Mouse (Mus musculus): ENCODE data around the gene Nadk. TPM values are rescaled to one million over a fixed set of nuclear protein-coding genes. Genes with fewer than 3 reads are reported as not detected.

The Nadk gene
- polyA plus RNA-seq, 1 experiment = 116 TPM

DNA sequence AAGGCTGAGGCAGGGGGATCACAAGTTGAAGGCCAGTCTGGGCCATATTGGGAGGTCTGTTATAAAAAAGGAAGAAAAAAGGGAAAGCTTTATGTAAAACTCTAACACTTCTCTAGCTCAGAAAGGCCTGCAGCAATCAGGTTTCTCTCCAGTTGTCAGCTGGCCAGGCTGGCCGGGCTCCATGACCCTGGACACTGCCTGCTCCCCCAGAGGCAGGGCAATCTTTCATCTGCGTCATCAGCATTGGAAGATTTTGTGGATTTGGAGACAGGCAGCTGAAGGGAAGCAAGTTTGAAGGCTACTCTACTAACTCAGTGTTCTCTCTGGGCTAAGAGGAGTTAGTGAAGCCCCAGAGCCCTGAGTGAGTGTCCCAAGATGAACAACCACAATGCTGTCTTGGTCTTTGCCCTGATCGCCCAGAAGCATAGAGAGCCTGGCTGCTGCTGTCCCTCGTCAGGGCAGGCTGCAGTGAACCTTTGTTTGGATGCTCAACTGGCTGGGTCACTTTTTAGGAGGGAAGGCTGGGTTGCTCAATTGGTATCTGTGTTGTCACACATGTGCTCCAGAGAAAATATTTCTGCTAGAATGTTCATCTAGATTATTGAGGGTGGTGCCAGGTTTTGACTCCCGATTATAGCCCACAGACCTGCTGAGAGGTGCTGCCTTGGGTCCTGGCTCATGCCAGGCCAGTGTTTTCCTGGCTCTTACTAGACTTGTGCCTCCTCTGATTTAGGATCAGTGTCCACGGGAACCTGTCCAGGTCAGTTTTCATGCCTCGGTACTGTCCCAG, 16.4 kb downstream of the Nadk start:
- H3K9ac ChIP-seq (ENCODE audit: low read depth, poor library complexity, severe bottlenecking) = no peak overlapping the region
- H3K4me3 ChIP-seq (ENCODE audit: low read depth, low read length) = no peak overlapping the region
- H3K27ac ChIP-seq (ENCODE audit: insufficient read depth, low read length) = no peak overlapping the region
- peaks cover 12% of the 10 kb centered on the region for H3K36me3 ChIP-seq (ENCODE audit: control insufficient read depth, insufficient read depth, low read length, poor library complexity, severe bottlenecking)
- TF ChIP-seq POLR2A (IDR thresholded peaks at IDR 0.05; ENCODE audit: insufficient read depth, low read length) = no peak
- TF ChIP-seq EP300 (IDR thresholded peaks at IDR 0.05; ENCODE audit: insufficient read depth, low read depth, low read length) = no peak
- TF ChIP-seq CTCF (IDR thresholded peaks at IDR 0.05; ENCODE audit: low read depth, low read length) = no peak
- no peaks in the 10 kb centered on the region for H3K4me1 ChIP-seq (ENCODE audit: control insufficient read depth, insufficient read depth, low read length)
- no peaks in the 10 kb centered on the region for H3K9me3 ChIP-seq (replicated peaks; ENCODE audit: control insufficient read depth, insufficient read depth, low read length, poor library complexity, severe bottlenecking)
- H3K27me3 ChIP-seq (ENCODE audit: control insufficient read depth, insufficient read depth, low read length, poor library complexity, severe bottlenecking) = no peaks in the 10 kb centered on the region

DNA sequence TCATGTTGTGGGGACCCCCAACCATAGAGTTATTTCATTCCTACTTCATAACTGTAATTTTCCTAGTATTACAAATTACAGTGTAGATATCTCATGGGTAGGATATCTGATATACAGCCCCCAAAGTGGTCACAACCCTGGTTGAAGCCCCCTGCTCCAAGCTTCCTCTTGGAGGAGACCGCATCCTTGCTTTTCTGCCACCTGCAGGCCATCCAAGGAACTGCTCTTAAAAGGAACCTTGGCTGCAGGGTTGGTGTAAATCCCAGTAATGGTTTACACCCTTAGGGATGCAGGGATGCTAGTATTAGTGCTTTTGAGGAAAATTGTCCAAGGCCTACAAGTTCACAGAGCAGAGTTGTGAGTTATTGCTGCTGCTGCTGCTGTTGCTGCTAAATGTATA, 18.2 kb downstream of the Nadk start:
- Histone ChIP-seq H3K9me3 (replicated peaks; ENCODE audit: control insufficient read depth, insufficient read depth, low read length, poor library complexity, severe bottlenecking) (no peaks in the 10 kb centered on the region), H3K4me1 (ENCODE audit: control insufficient read depth, insufficient read depth, low read length) (no peaks in the 10 kb centered on the region), H3K36me3 (ENCODE audit: control insufficient read depth, insufficient read depth, low read length, poor library complexity, severe bottlenecking) (peaks cover 24% of the 10 kb centered on the region), H3K9ac (ENCODE audit: low read depth, poor library complexity, severe bottlenecking) (no peak overlapping the region), H3K4me3 (ENCODE audit: low read depth, low read length) (no peak overlapping the region), H3K27ac (ENCODE audit: insufficient read depth, low read length) (no peak overlapping the region), H3K27me3 (ENCODE audit: control insufficient read depth, insufficient read depth, low read length, poor library complexity, severe bottlenecking) (no peaks in the 10 kb centered on the region)
- TF ChIP-seq CTCF (IDR thresholded peaks at IDR 0.05; ENCODE audit: low read depth, low read length) = peak; percentile 61
- TF ChIP-seq EP300 (IDR thresholded peaks at IDR 0.05; ENCODE audit: insufficient read depth, low read depth, low read length) = no peak

DNA sequence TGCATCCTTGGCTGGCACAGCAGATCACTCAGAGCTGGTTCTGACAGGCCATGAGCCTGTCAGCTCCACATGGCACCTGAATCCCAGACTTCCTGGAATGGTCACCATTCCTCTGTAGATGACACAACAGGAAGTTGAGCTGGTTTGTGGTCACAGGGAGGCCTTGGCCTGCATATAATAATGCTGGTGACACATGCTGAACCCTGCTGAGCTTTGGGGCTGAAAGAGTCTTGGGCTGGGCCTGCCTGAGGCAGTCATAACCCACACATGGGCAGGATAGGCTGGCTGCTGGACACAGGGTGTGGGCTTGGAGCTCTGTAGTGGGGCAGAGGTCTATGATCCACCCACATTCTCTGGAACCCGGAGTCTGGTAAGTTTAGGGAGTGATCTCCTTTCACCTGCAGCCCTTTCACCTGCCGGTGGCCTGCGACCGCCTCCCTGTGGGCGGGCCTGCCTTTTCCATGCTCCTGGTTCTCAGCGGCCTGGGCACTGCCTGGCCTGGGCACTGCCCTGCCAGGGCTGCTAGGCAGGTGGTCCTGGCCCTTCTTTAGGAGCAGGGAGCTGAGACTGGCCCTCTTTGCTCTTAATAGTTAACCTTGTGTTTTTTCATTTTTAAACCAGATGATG, 20.2 kb downstream of the Nadk start:
- no peak overlapping the region for H3K9ac ChIP-seq (ENCODE audit: low read depth, poor library complexity, severe bottlenecking)
- H3K9me3 ChIP-seq (replicated peaks; ENCODE audit: control insufficient read depth, insufficient read depth, low read length, poor library complexity, severe bottlenecking) = no peaks in the 10 kb centered on the region
- no peaks in the 10 kb centered on the region for H3K27me3 ChIP-seq (ENCODE audit: control insufficient read depth, insufficient read depth, low read length, poor library complexity, severe bottlenecking)
- no peaks in the 10 kb centered on the region for H3K4me1 ChIP-seq (ENCODE audit: control insufficient read depth, insufficient read depth, low read length)
- no peak overlapping the region for H3K4me3 ChIP-seq (ENCODE audit: low read depth, low read length)
- H3K27ac ChIP-seq (ENCODE audit: insufficient read depth, low read length) = no peak overlapping the region
- peaks cover 26% of the 10 kb centered on the region for H3K36me3 ChIP-seq (ENCODE audit: control insufficient read depth, insufficient read depth, low read length, poor library complexity, severe bottlenecking)
- TF ChIP-seq EP300 (IDR thresholded peaks at IDR 0.05; ENCODE audit: insufficient read depth, low read depth, low read length) = no peak

DNA sequence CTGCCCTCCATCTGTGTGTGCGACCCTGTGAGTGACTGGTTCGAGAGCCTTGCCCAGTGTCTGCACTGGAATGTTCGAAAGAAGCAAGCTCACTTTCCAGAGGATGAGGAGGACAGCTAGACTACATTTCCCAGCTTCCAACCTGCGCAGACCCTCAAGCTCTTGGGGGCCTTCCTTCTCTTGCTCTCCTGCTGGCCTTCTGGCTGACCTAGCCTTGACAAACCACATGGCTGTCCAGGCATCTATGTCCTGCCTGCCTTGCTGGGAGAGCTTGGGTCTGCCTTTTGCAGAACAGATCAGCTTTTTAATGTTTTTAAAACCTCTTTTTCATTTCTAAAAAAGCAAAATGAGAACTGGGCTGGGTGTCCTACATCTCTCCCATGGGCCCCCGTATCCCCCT, 27.2 kb downstream of the Nadk start:
- Histone ChIP-seq H3K36me3 (ENCODE audit: control insufficient read depth, insufficient read depth, low read length, poor library complexity, severe bottlenecking) (peaks cover 17% of the 10 kb centered on the region; the same call in 1 of the 2 replicates), H3K4me3 (ENCODE audit: low read depth, low read length) (no peak overlapping the region), H3K27ac (ENCODE audit: insufficient read depth, low read length) (no peak overlapping the region), H3K27me3 (ENCODE audit: control insufficient read depth, insufficient read depth, low read length, poor library complexity, severe bottlenecking) (no peaks in the 10 kb centered on the region), H3K9me3 (replicated peaks; ENCODE audit: control insufficient read depth, insufficient read depth, low read length, poor library complexity, severe bottlenecking) (no peaks in the 10 kb centered on the region), H3K9ac (ENCODE audit: low read depth, poor library complexity, severe bottlenecking) (no peak overlapping the region), H3K4me1 (ENCODE audit: control insufficient read depth, insufficient read depth, low read length) (no peaks in the 10 kb centered on the region)
- TF ChIP-seq EP300 (IDR thresholded peaks at IDR 0.05; ENCODE audit: insufficient read depth, low read depth, low read length) (no peak), POLR2A (IDR thresholded peaks at IDR 0.05; ENCODE audit: insufficient read depth, low read length) (no peak), CTCF (IDR thresholded peaks at IDR 0.05; ENCODE audit: low read depth, low read length) (no peak)

DNA sequence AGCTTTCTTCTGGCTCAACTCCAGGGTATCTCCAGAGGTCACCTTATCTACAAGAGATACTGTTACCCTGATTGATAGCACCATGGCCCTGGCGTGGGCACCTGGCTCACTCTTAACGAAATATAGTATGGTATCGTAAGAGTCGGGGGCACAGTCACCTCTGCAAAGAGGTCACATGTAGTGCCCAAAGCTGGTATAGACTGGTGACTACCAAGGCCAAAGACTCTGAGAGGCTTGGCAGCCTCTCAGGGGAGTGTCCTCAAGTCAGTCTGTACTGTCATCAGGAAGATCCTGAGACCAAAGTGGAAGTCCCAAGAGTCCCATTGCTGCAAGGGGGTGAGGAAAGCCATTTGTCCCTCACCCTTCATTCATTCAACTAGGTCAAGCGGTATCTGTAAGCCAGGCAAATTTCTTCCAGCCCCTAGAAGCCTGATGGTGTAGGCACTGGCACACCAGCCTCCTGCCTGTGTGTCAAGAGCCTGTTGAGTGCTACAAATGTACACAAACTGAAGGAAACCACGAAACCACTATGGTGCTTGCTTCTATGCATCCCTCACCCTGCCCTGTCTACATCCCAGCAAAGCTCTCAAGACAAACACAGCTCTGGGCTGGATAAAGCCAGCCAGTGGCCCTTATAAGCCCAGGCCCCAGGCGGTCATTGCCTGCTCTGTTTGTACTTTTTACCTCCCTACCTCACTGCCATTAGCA, 29.0 kb downstream of the Nadk start:
- Histone ChIP-seq H3K9ac (ENCODE audit: low read depth, poor library complexity, severe bottlenecking) (no peak overlapping the region), H3K27ac (ENCODE audit: insufficient read depth, low read length) (no peak overlapping the region), H3K9me3 (replicated peaks; ENCODE audit: control insufficient read depth, insufficient read depth, low read length, poor library complexity, severe bottlenecking) (no peaks in the 10 kb centered on the region), H3K4me1 (ENCODE audit: control insufficient read depth, insufficient read depth, low read length) (no peaks in the 10 kb centered on the region), H3K4me3 (ENCODE audit: low read depth, low read length) (no peak overlapping the region), H3K36me3 (ENCODE audit: control insufficient read depth, insufficient read depth, low read length, poor library complexity, severe bottlenecking) (0 out of 2 replicates have a peak, but pooled peaks cover 8% of the 10 kb centered on the region), H3K27me3 (ENCODE audit: control insufficient read depth, insufficient read depth, low read length, poor library complexity, severe bottlenecking) (no peaks in the 10 kb centered on the region)
- no peak for TF ChIP-seq POLR2A (IDR thresholded peaks at IDR 0.05; ENCODE audit: insufficient read depth, low read length)
- TF ChIP-seq EP300 (IDR thresholded peaks at IDR 0.05; ENCODE audit: insufficient read depth, low read depth, low read length) = no peak
- TF ChIP-seq CTCF (IDR thresholded peaks at IDR 0.05; ENCODE audit: low read depth, low read length) = no peak

DNA sequence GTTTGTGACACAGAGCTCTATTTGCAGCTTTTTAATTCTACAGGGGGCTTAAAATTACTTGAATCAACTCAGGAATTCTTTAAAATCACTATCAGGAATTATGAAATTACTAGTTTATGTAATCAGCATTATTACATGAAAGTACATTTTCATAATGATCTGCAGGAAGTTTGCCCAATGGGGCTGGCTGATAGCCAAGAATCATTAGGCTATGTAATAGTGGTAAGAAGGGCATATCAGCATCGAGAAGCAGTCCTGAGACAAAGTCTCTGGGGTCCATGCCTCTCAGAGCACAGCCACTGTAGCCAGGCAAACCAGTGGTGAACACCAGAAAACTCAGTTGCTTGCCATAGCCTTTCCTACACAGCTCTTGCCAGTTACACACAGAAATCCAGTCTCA, 31.6 kb downstream of the Nadk start:
- TF ChIP-seq CTCF (IDR thresholded peaks at IDR 0.05; ENCODE audit: low read depth, low read length) = no peak
- TF ChIP-seq EP300 (IDR thresholded peaks at IDR 0.05; ENCODE audit: insufficient read depth, low read depth, low read length) = no peak
- no peak for TF ChIP-seq POLR2A (IDR thresholded peaks at IDR 0.05; ENCODE audit: insufficient read depth, low read length)

More for the DNA sequence above, 31.6 kb downstream of the Nadk start:
- Histone ChIP-seq H3K4me3 (ENCODE audit: low read depth, low read length) (no peak overlapping the region), H3K9me3 (replicated peaks; ENCODE audit: control insufficient read depth, insufficient read depth, low read length, poor library complexity, severe bottlenecking) (no peaks in the 10 kb centered on the region), H3K27ac (ENCODE audit: insufficient read depth, low read length) (no peak overlapping the region), H3K4me1 (ENCODE audit: control insufficient read depth, insufficient read depth, low read length) (no peaks in the 10 kb centered on the region), H3K36me3 (ENCODE audit: control insufficient read depth, insufficient read depth, low read length, poor library complexity, severe bottlenecking) (no peaks in the 10 kb centered on the region), H3K27me3 (ENCODE audit: control insufficient read depth, insufficient read depth, low read length, poor library complexity, severe bottlenecking) (no peaks in the 10 kb centered on the region), H3K9ac (ENCODE audit: low read depth, poor library complexity, severe bottlenecking) (no peak overlapping the region)
